Mouse (Mus musculus): Measurements from ENCODE around the gene Hnrnpll. TPM values are rescaled to one million over a fixed set of nuclear protein-coding genes. Genes with fewer than 3 reads are reported as not detected.

Hnrnpll gene
- polyA plus RNA-seq (2012; rRNA removed), result 4.1 and 6.3 TPM in 2 replicates

GRCm38 (mm10) chr17:80061783-80062619 is at the start of gene Hnrnpll:
Gene Hnrnpll (minus strand): TSS chr17:80062334.

Other genes starting within 250 kb of the Hnrnpll start
- gene Atl2, start 166.2 kb downstream of the Hnrnpll start, polyA plus RNA-seq (2012; rRNA removed), result 1.5 and 2.4 TPM in 2 replicates
- 9.1 and 11.3 TPM in 2 replicates for gene Galm, start 65.1 kb upstream of the Hnrnpll start, polyA plus RNA-seq (2012; rRNA removed)
- gene Srsf7, start 145.0 kb upstream of the Hnrnpll start, polyA plus RNA-seq (2012; rRNA removed), result 4.4 and 5.9 TPM in 2 replicates
- not detected in 2 replicates for gene Ttc39d, start 145.1 kb upstream of the Hnrnpll start, polyA plus RNA-seq (2012; rRNA removed)
- gene Gemin6, start 162.1 kb upstream of the Hnrnpll start, polyA plus RNA-seq (2012; rRNA removed), result 0.37 and 0.71 TPM in 2 replicates
- 0.65 and 0.94 TPM in 2 replicates for gene Morn2, start 227.9 kb upstream of the Hnrnpll start, polyA plus RNA-seq (2012; rRNA removed)
- 1.6 and 2.0 TPM in 2 replicates for gene Dhx57, start 228.1 kb upstream of the Hnrnpll start, polyA plus RNA-seq (2012; rRNA removed)
- gene Arhgef33, start 245.1 kb upstream of the Hnrnpll start, polyA plus RNA-seq (2012; rRNA removed), result 0.04 and 0.05 TPM in 2 replicates

All from stomach, adult 2 months (tissue).